Mouse (Mus musculus) forebrain, embryonic 12.5 days (tissue): Measurements from ENCODE around the gene Prss50. TPM values are rescaled to one million over a fixed set of nuclear protein-coding genes. Genes with fewer than 3 reads are reported as not detected.

Source experiments
- polyA plus RNA-seq: library from polyadenylated mRNA; unstranded; fragments of >200 nt; fragmentation: Nextera tagmentation; extraction: Ambion mirVana; gene quantifications from 2 replicates; pipeline ENCODE4 v1.2.1, GENCODE M21; 2016

Gene Prss50
- polyA plus RNA-seq, 1 experiment from 2014 or later, result 0.17 TPM

Other genes with a start within 250 kb of the Prss50 start
- gene Nradd, start 233.5 kb upstream of the Prss50 start, polyA plus RNA-seq, result 31.0 and 32.0 TPM in 2 replicates
- 2.0 and 2.3 TPM in 2 replicates for gene Nbeal2, start 203.8 kb upstream of the Prss50 start, polyA plus RNA-seq
- 139 and 143 TPM in 2 replicates for gene Ccdc12, start 201.5 kb upstream of the Prss50 start, polyA plus RNA-seq
- gene Myl3, start 116.1 kb upstream of the Prss50 start, polyA plus RNA-seq, result 1.3 and 1.5 TPM in 2 replicates
- 16.1 and 18.6 TPM in 2 replicates for gene Pth1r, start 110.8 kb upstream of the Prss50 start, polyA plus RNA-seq
- not detected in 2 replicates for gene Prss42, start 59.8 kb upstream of the Prss50 start, polyA plus RNA-seq
- gene Prss44, start 44.0 kb upstream of the Prss50 start, polyA plus RNA-seq, result not detected in 2 replicates
- not detected in 2 replicates for gene Prss43, start 31.3 kb upstream of the Prss50 start, polyA plus RNA-seq
- gene Prss45, start 23.4 kb upstream of the Prss50 start, polyA plus RNA-seq, result not detected in 2 replicates
- not detected in 2 replicates for gene Prss46, start 13.5 kb upstream of the Prss50 start, polyA plus RNA-seq
- 1.2 and 1.7 TPM in 2 replicates for gene Als2cl, start 21.9 kb downstream of the Prss50 start, polyA plus RNA-seq
- gene Tmie, start 22.1 kb downstream of the Prss50 start, polyA plus RNA-seq, result 0.42 and 0.43 TPM in 2 replicates
- not detected in 2 replicates for gene Fam240a, start 58.9 kb downstream of the Prss50 start, polyA plus RNA-seq
- gene Tdgf1, start 88.2 kb downstream of the Prss50 start, polyA plus RNA-seq, result not detected in 2 replicates
- not detected in 2 replicates for gene Lrrc2, start 93.6 kb downstream of the Prss50 start, polyA plus RNA-seq
- not detected in 2 replicates for gene Rtp3, start 132.6 kb downstream of the Prss50 start, polyA plus RNA-seq
- 0.68 and 0.85 TPM in 2 replicates for gene Ltf, start 161.3 kb downstream of the Prss50 start, polyA plus RNA-seq
- 0.69 and 0.91 TPM in 2 replicates for gene Ccrl2, start 199.6 kb downstream of the Prss50 start, polyA plus RNA-seq